Mouse (Mus musculus) heart, embryonic 16.5 days (tissue): Measurements from ENCODE around the gene Heatr4. TPM values are rescaled to one million over a fixed set of nuclear protein-coding genes. Genes with fewer than 3 reads are reported as not detected.

ENCODE experiments used
- ATAC-seq: fragments of 200-750 bp; cut with Nextera tagmentation; replicated peaks from 2 replicates; pipeline ENCODE4 v1.8.0; 2017; ENCODE audit warnings: moderate number of reproducible peaks; ENCODE audit not compliant: insufficient read depth, low FRiP score; ENCODE audit errors: extremely low read depth
- H3K27ac ChIP-seq: fragments of 300-500 bp; sonication (generic); 2 replicates; pipeline ENCODE4 v1.5.1; 2014; ENCODE audit warnings: mild to moderate bottlenecking, low read length, control low read depth, moderate library complexity
- H3K27me3 ChIP-seq: fragments of 300-500 bp; sonication (generic); 2 replicates; pipeline ENCODE4 v1.6.1; 2014; ENCODE audit warnings: low read length, mixed read lengths; ENCODE audit not compliant: control insufficient read depth, insufficient read depth
- H3K36me3 ChIP-seq: fragments of 300-500 bp; sonication (generic); 2 replicates; pipeline ENCODE4 v1.6.1; 2014; ENCODE audit not compliant: control insufficient read depth, insufficient read depth
- H3K4me1 ChIP-seq: fragments of 300-500 bp; sonication (generic); 2 replicates; pipeline ENCODE4 v1.6.1; 2014; ENCODE audit warnings: low read length, mixed read lengths; ENCODE audit not compliant: control insufficient read depth, insufficient read depth
- H3K4me2 ChIP-seq: fragments of 300-500 bp; sonication (generic); 2 replicates; pipeline ENCODE4 v1.6.1; 2014; ENCODE audit warnings: low read depth, mild to moderate bottlenecking, control low read depth, low read length
- H3K4me3 ChIP-seq: fragments of 300-500 bp; sonication (generic); 2 replicates; pipeline ENCODE4 v1.5.1; 2014; ENCODE audit warnings: mild to moderate bottlenecking, control low read depth, low read length
- H3K9ac ChIP-seq: fragments of 300-500 bp; sonication (generic); 2 replicates; pipeline ENCODE4 v1.6.1; 2014; ENCODE audit warnings: low read length, control low read depth
- H3K9me3 ChIP-seq: fragments of 300-500 bp; sonication (generic); replicated peaks from 2 replicates; pipeline ENCODE4 v1.6.1; 2016; ENCODE audit warnings: low read length; ENCODE audit not compliant: control insufficient read depth
- WGBS: fragments of 180-500 bp; shearing (Covaris S2); extraction: QIAGEN DNeasy Blood & Tissue Kit; methylation state at CpG from one replicate; pipeline ENCODE4 v1.1.7; 2014; 5-methylcytosine and 5-hydroxymethylcytosine counted together
- polyA plus RNA-seq: library from polyadenylated mRNA; unstranded; fragments of >200 nt; fragmentation: Nextera tagmentation; extraction: Ambion mirVana; gene quantifications from 2 replicates; pipeline ENCODE4 v1.2.1, GENCODE M21; 2015

Heatr4 gene
- polyA plus RNA-seq, 1 experiment from 2014 or later, result not detected

DNA sequence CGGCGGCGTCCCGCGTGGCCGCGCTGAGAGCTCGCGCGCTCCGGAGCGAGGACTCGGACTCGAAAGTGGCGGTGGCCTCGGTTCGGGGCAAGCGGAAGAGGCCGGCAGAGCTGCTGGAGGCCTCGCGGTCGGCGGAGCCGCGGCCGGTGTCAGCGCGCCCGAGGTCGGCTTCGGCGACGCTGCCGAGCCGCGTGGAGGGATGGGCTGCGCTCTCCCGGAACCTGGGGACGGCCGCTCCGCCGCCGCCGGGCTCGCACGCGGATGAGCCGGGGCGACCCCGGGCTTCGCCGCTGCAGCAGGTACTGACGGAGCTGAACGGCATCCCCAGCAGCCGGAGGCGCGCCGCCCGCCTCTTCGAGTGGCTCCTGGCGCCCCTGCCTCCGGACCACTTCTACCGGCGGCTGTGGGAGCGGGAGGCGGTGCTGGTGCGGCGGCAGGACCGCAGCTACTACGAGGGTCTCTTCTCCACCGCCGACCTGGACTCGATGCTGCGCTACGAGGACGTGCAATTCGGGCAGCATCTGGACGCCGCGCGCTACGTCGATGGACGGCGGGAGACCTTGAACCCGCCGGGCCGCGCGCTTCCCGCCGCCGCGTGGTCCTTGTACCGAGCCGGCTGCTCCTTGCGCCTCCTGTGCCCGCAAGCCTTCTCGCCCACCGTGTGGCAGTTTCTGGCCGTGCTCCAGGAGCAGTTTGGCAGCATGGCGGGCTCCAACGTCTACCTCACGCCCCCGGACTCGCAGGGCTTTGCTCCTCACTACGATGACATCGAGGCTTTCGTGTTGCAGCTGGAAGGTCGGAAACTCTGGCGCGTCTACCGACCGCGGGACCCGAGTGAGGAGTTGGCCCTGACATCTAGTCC, 33.6 kb downstream of the Heatr4 start:
- Histone ChIP-seq H3K27ac (peak overlapping the region; percentile 84), H3K27me3 (no peaks in the 10 kb centered on the region), H3K4me3 (peak overlapping the region; percentile 93), H3K9me3 (no peaks in the 10 kb centered on the region; the same call in 1 of the 2 replicates), H3K9ac (peak overlapping the region; percentile 91), H3K36me3 (peaks cover 7% of the 10 kb centered on the region; the same call in 1 of the 2 replicates), H3K4me2 (peak overlapping the region; percentile 99), H3K4me1 (peaks cover 27% of the 10 kb centered on the region)
- under 1% methylated on average over 108 of the region's 116 CpGs for WGBS
- ATAC-seq, result peak; percentile 45

DNA sequence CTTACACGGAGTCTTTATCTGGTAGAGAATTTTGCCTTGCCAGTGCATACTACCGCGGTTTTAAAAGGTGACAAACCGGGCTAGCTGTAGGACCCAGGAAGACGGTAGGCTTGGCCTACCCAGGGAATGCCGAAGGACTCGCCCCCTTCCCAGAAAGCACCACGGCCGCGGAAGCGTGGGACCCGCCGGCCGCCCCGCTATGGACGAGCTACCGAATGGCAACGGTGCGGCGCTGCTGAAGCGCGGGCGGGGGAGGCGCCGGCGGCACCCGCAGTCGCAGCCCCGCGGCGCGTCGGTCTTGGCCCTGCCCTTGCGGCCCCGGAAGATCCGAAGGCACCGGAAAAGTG, 34.2 kb downstream of the Heatr4 start, which contains the start of gene Riox1:
TSS of gene Riox1 (plus strand) at position 116 of the 347 bp plus-strand sequence.
- under 1% methylated on average over 37 of the region's 37 CpGs for WGBS
- H3K9ac ChIP-seq, result peak within 1 kb of the TSS; percentile 91
- H3K9me3 ChIP-seq, result no peaks in the 10 kb centered on the region; the same call in 1 of the 2 replicates
- H3K27me3 ChIP-seq, result no peaks in the 10 kb centered on the region
- H3K4me1 ChIP-seq, result peaks cover 27% of the 10 kb centered on the region
- peak; percentile 89 for ATAC-seq
- peaks cover 7% of the 10 kb centered on the region; the same call in 1 of the 2 replicates for H3K36me3 ChIP-seq
- H3K4me2 ChIP-seq, result peak within 1 kb of the TSS; percentile 99
- peak within 1 kb of the TSS; percentile 93 for H3K4me3 ChIP-seq
- H3K27ac ChIP-seq, result peak within 1 kb of the TSS; percentile 84

DNA sequence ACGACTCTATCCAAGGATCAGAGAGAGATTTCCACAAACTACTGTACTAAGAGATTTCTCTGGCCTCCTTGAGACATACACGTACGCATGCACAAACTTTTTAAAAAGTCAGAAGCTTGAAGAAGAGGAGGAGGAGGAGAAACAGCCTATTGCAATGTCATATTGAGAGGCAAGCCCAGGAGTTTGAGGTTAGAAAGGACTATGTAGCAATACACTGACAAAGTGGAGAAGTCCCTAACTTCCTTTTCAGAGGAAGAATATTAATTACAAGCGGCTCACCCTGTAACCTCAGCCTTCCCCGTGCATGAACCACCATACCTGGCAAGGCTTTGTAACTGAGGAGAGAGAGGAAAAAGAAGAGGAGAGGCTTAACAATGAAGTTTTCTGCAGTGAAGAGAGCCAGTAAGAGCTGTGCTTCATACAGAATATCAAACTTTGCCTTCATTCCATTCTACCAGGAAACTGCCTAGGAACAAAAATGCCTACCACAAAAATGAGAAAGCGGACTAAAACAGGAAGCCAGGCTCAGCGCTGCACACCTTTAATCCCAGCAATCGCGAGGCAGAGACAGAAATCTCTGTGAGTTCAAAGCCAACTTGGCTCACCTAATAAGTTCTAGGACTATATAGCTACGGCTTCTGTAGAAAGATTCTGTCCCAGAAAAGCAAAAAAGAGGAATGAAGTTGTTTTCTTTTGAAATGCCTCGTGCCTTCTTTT, 34.7 kb downstream of the Heatr4 start:
- no peak for ATAC-seq
- WGBS, result 24% methylated on average over 11 of the region's 11 CpGs
- Histone ChIP-seq H3K27ac (peak overlapping the region; percentile 84), H3K4me3 (peak overlapping the region; percentile 93), H3K9ac (peak overlapping the region; percentile 91), H3K36me3 (peaks cover 5% of the 10 kb centered on the region; the same call in 1 of the 2 replicates), H3K9me3 (no peaks in the 10 kb centered on the region; the same call in 1 of the 2 replicates), H3K4me2 (peak overlapping the region; percentile 99), H3K4me1 (peaks cover 27% of the 10 kb centered on the region), H3K27me3 (no peaks in the 10 kb centered on the region)

DNA sequence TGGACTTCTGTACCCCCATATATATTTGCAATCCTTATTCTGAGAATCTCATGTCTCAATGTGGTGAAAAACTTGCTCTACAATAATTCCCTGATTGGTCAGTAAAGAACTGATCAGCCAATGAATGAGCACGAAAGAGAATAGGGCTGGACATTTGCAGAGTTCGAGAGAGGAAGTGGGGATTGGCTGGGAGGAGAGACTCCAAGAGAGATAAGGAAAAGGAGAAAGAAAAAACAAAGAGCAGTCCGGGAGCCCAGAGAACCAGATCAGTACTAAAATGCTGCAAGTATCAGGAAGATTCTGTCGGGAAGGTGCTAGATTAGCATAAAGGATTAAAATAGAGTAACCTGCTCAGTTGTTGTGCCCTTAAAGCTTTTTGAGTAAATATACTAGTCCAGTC, 35.6 kb downstream of the Heatr4 start:
- H3K4me1 ChIP-seq, result peaks cover 25% of the 10 kb centered on the region
- peaks cover 5% of the 10 kb centered on the region; the same call in 1 of the 2 replicates for H3K36me3 ChIP-seq
- no peaks in the 10 kb centered on the region; the same call in 1 of the 2 replicates for H3K9me3 ChIP-seq
- WGBS, result 54% methylated on average over 4 of the region's 4 CpGs
- H3K4me3 ChIP-seq, result no peak overlapping the region
- H3K27me3 ChIP-seq, result no peaks in the 10 kb centered on the region
- H3K9ac ChIP-seq, result no peak overlapping the region
- H3K27ac ChIP-seq, result no peak overlapping the region
- no peak for ATAC-seq
- no peak overlapping the region for H3K4me2 ChIP-seq

DNA sequence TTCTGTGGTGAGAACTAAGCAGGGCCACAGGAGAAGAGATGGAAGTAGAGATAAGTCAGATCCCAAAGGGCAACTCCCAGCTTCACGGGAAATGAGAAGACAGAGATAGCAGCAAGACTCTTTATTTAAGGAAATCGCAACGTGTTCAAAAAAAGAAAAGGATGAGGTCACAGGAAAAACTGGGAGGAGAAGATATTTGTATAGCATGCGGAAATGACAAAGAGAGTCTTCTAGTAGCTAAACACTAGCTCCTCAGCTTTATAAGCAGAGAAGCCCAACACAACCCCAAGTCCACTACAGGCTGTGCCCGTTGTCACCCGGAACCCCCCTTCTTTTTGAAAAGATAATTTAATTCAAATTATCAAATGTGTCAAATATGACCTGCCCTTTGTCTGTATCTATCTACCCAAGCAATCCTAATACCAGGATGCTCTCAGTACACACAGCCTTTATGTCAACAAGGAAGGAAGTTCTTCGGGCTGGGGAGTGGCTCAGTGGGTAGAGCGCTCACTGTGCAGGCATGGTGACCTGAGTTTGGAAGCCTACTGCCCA, 37.3 kb downstream of the Heatr4 start:
- peak overlapping the region; percentile 78 for H3K27ac ChIP-seq
- ATAC-seq, result no peak; the same call in 1 of the 2 replicates
- 65% methylated on average over 8 of the region's 8 CpGs for WGBS

DNA sequence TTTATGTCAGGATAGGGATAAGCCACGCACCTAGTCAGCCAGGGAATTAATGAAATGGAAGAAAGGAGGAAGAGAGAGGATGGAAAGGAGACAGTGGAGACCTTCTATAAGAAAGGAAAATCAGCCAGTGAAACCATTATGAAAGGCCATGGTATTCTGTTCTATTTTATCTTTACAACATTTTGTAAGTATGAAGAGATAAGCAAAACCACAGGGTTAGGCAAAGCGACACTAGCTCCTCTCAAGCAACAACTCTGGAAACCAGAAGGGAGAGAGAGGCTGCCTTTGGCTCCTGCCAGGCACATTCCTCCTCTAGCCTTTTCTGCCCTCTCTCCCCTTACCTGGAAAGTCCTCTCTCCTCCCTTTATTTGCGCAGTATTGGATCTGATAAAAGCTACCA, 42.7 kb downstream of the Heatr4 start:
- WGBS, result 77% methylated on average over 3 of the region's 3 CpGs
- H3K4me1 ChIP-seq, result no peaks in the 10 kb centered on the region
- H3K36me3 ChIP-seq, result no peaks in the 10 kb centered on the region
- H3K9me3 ChIP-seq, result no peaks in the 10 kb centered on the region; the same call in 1 of the 2 replicates
- no peaks in the 10 kb centered on the region for H3K27me3 ChIP-seq
- ATAC-seq, result no peak
- H3K4me2 ChIP-seq, result no peak overlapping the region
- H3K4me3 ChIP-seq, result no peak overlapping the region
- H3K27ac ChIP-seq, result no peak overlapping the region
- no peak overlapping the region for H3K9ac ChIP-seq

More for the DNA sequence above, 37.3 kb downstream of the Heatr4 start:
- Histone ChIP-seq H3K36me3 (no peaks in the 10 kb centered on the region), H3K4me2 (no peak overlapping the region), H3K9me3 (no peaks in the 10 kb centered on the region; the same call in 1 of the 2 replicates), H3K4me3 (no peak overlapping the region), H3K4me1 (peaks cover 14% of the 10 kb centered on the region), H3K9ac (no peak overlapping the region), H3K27me3 (no peaks in the 10 kb centered on the region)

DNA sequence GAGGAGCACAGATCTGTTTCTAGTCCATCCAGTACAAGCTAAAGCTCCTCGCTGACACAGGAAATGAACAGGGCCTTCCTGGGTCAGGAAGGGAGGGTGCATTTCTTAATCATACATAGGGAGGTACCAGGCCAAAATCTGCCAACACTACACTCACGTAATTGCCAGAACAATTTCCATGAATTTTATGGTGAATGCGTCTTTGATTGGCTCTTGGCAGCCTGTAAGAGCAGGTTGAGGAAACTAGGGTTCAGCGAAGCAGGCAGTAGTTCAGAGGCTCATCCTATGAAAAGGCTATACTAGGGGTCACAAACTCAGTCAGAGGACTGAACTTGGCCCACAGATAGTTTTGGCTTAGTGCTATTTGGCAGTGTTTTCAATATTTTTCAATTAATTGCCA, 44.6 kb downstream of the Heatr4 start:
- no peak overlapping the region for H3K4me3 ChIP-seq
- H3K27me3 ChIP-seq, result no peaks in the 10 kb centered on the region
- no peaks in the 10 kb centered on the region for H3K4me1 ChIP-seq
- H3K27ac ChIP-seq, result no peak overlapping the region
- no peak for ATAC-seq
- 60% methylated on average over 4 of the region's 4 CpGs for WGBS
- no peak overlapping the region for H3K4me2 ChIP-seq
- no peak overlapping the region for H3K9ac ChIP-seq
- H3K36me3 ChIP-seq, result no peaks in the 10 kb centered on the region
- H3K9me3 ChIP-seq, result no peaks in the 10 kb centered on the region

DNA sequence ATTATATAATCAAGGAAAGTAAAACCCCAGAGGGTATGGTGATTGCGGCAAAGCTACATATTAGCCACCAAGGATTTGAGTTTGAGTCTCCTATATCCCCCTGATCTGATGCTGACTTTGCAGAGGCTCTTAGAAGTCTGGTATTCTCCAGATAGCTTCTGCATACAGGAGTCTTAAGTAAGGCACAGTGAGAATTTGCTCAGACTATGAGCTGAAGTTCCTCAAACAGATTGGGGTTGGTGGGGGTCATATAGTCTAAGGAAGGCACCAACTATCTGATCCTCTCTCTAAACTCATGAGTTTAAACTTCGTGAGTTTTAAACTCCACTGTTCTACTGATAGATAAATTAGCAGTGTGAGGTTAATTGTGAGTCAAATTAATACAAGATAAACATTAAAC, 45.3 kb downstream of the Heatr4 start:
- H3K9me3 ChIP-seq, result no peaks in the 10 kb centered on the region
- WGBS, result 75% methylated on average over 2 of the region's 2 CpGs
- no peak overlapping the region for H3K9ac ChIP-seq
- H3K4me3 ChIP-seq, result no peak overlapping the region
- no peak for ATAC-seq
- H3K4me1 ChIP-seq, result no peaks in the 10 kb centered on the region
- no peaks in the 10 kb centered on the region for H3K27me3 ChIP-seq
- H3K4me2 ChIP-seq, result no peak overlapping the region
- H3K36me3 ChIP-seq, result no peaks in the 10 kb centered on the region
- no peak overlapping the region for H3K27ac ChIP-seq
